Mouse (Mus musculus): ENCODE results near the gene Cap2. TPM values are rescaled to one million over a fixed set of nuclear protein-coding genes. Genes with fewer than 3 reads are reported as not detected.

The Cap2 gene
- polyA plus RNA-seq, 1 experiment from 2014 or later = 159 TPM

DNA sequence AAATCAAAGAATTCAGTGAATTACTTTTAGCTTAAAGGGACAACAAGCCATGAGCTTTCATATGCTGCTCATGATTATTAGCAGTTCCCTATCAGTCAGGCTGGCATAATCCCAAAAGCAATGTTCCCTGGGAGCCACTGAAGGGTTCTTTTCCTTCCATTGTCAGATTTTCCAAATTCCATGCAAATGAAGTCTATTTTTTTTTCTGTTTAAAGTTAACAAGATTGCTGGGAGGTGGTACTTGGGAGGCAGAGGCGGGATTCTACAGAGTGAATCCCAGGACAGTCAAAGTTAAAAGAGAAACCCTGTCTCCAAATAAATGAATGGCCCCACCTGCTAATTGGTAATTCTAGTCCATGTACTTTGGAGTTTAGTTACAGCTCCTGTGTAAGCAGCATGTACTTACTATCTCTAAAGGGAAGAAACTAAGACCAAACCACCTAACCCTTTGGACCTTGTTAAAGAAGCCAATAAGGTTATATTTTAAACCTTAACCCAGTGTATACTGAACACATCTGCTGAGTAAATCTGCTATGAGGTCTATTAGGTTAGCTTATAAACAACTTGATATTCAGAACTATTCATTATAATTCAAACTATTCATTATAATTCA lies 193.8 kb downstream of the Cap2 start:
- Histone ChIP-seq H3K36me3 (ENCODE audit: control insufficient read depth, insufficient read depth, low read length) (peaks cover 69% of the 10 kb centered on the region), H3K27me3 (ENCODE audit: control insufficient read depth, insufficient read depth, low read length) (no peaks in the 10 kb centered on the region), H3K9me3 (ENCODE audit: control insufficient read depth, low read length) (no peaks in the 10 kb centered on the region), H3K4me1 (ENCODE audit: control insufficient read depth in 2 of 2, insufficient read depth in 2 of 2, low read length in 2 of 2) (no peaks in the 10 kb centered on the region), H3K27ac (replicated peaks in 1 of 2; ENCODE audit: control insufficient read depth in 1 of 2, insufficient read depth in 1 of 2, low read depth in 2 of 2, low read length in 2 of 2) (0 out of 4 replicates have a peak overlapping the region, but pooled peaks of 1 of the 2 experiments have one; percentile 14), H3K4me3 (ENCODE audit: control insufficient read depth in 1 of 2, insufficient read depth in 1 of 2, low read depth in 1 of 2, low read length in 2 of 2) (no peak overlapping the region), H3K4me2 (ENCODE audit: low read length) (no peak overlapping the region), H3K9ac (ENCODE audit: low read length) (no peak overlapping the region)
- ATAC-seq (ENCODE audit: insufficient number of reproducible peaks, insufficient read depth, low FRiP score, low read depth) = no peak
- WGBS = 70% methylated on average over 1 of the region's 1 CpGs

DNA sequence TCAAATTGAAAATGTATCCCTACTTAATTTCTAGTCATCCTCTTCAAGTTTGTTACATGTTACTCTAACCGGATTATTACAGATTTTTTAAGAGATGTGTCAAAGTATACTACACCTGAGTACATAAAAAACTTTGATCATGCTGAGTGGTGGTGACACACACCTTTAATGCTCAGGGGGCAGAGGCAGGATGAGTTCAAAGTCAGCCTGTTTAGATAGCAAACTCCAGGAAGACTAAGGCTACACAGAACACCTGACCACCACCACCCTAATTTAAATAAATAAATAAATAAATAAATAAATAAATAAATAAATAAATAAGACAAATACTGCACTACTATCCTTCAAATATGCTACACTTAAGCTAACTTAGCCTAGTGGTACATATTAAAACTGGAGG lies 194.3 kb downstream of the Cap2 start:
- Histone ChIP-seq H3K27ac (replicated peaks in 1 of 2; ENCODE audit: control insufficient read depth in 1 of 2, insufficient read depth in 1 of 2, low read depth in 2 of 2, low read length in 2 of 2) (no peak overlapping the region), H3K36me3 (ENCODE audit: control insufficient read depth, insufficient read depth, low read length) (peaks cover 67% of the 10 kb centered on the region), H3K4me3 (ENCODE audit: control insufficient read depth in 1 of 2, insufficient read depth in 1 of 2, low read depth in 1 of 2, low read length in 2 of 2) (no peak overlapping the region), H3K4me2 (ENCODE audit: low read length) (no peak overlapping the region), H3K4me1 (ENCODE audit: control insufficient read depth in 2 of 2, insufficient read depth in 2 of 2, low read length in 2 of 2) (no peaks in the 10 kb centered on the region), H3K27me3 (ENCODE audit: control insufficient read depth, insufficient read depth, low read length) (no peaks in the 10 kb centered on the region), H3K9me3 (ENCODE audit: control insufficient read depth, low read length) (no peaks in the 10 kb centered on the region), H3K9ac (ENCODE audit: low read length) (no peak overlapping the region)
- no peak for ATAC-seq (ENCODE audit: insufficient number of reproducible peaks, insufficient read depth, low FRiP score, low read depth)
- 91% methylated on average over 1 of the region's 1 CpGs for WGBS

DNA sequence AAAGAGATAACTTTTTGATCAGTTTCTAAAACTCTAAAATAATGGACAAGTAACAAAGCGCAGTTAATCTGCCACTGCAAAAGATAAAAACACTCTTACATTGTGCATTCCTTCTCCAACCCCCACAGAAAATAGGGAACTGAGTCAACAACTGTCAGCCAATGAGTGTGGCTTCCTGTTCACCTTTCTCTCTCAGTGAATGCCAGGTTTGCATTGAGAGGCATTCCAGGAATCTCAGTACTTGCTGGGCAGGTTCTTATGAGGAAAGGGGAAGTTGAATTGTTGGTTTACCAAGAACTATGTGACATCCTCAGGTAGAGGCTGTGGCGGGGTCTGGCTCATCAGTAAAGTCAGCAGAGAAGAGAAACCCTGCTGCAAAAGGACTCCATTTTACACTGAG lies 195.1 kb downstream of the Cap2 start:
- Histone ChIP-seq H3K4me1 (ENCODE audit: control insufficient read depth in 2 of 2, insufficient read depth in 2 of 2, low read length in 2 of 2) (no peaks in the 10 kb centered on the region), H3K9ac (ENCODE audit: low read length) (no peak overlapping the region), H3K4me3 (ENCODE audit: control insufficient read depth in 1 of 2, insufficient read depth in 1 of 2, low read depth in 1 of 2, low read length in 2 of 2) (no peak overlapping the region), H3K36me3 (ENCODE audit: control insufficient read depth, insufficient read depth, low read length) (peaks cover 71% of the 10 kb centered on the region), H3K27ac (replicated peaks in 1 of 2; ENCODE audit: control insufficient read depth in 1 of 2, insufficient read depth in 1 of 2, low read depth in 2 of 2, low read length in 2 of 2) (no peak overlapping the region), H3K9me3 (ENCODE audit: control insufficient read depth, low read length) (no peaks in the 10 kb centered on the region), H3K4me2 (ENCODE audit: low read length) (no peak overlapping the region), H3K27me3 (ENCODE audit: control insufficient read depth, insufficient read depth, low read length) (no peaks in the 10 kb centered on the region)
- no peak for ATAC-seq (ENCODE audit: insufficient number of reproducible peaks, insufficient read depth, low FRiP score, low read depth)
- 93% methylated on average over 2 of the region's 2 CpGs for WGBS

DNA sequence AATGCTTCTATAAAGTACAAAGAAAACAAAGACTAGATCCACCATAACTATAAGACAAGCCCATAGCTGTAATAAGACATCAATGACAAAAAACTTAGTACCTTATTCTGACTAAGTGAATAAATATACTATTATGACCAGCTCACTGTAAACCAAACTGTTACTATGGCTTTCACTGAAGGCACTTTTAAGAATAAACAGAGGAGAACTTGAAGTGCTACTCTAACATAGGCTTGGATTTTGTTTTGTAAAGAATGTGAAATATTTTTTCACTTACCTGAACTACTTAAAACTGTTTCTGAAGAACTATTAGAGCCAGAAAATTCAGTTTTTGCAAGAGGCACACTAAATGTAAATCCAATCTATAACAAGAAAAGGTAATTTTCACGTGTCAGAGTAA lies 197.7 kb downstream of the Cap2 start:
- no peak overlapping the region for H3K4me3 ChIP-seq (ENCODE audit: control insufficient read depth in 1 of 2, insufficient read depth in 1 of 2, low read depth in 1 of 2, low read length in 2 of 2)
- ATAC-seq (ENCODE audit: insufficient number of reproducible peaks, insufficient read depth, low FRiP score, low read depth) = no peak
- no peak overlapping the region for H3K4me2 ChIP-seq (ENCODE audit: low read length)
- H3K27me3 ChIP-seq (ENCODE audit: control insufficient read depth, insufficient read depth, low read length) = no peaks in the 10 kb centered on the region
- H3K27ac ChIP-seq (replicated peaks in 1 of 2; ENCODE audit: control insufficient read depth in 1 of 2, insufficient read depth in 1 of 2, low read depth in 2 of 2, low read length in 2 of 2) = no peak overlapping the region
- H3K9ac ChIP-seq (ENCODE audit: low read length) = no peak overlapping the region
- peaks cover 74% of the 10 kb centered on the region for H3K36me3 ChIP-seq (ENCODE audit: control insufficient read depth, insufficient read depth, low read length)
- no peaks in the 10 kb centered on the region for H3K4me1 ChIP-seq (ENCODE audit: control insufficient read depth in 2 of 2, insufficient read depth in 2 of 2, low read length in 2 of 2)
- WGBS = 84% methylated on average over 1 of the region's 1 CpGs
- H3K9me3 ChIP-seq (ENCODE audit: control insufficient read depth, low read length) = no peaks in the 10 kb centered on the region

Other genes starting within 250 kb of the Cap2 start
- gene Stmnd1, start 228.1 kb upstream of the Cap2 start, polyA plus RNA-seq (2014; fragmentation: Nextera tagmentation; extraction: Ambion mirVana) = 0.30 TPM in 1 of 2 replicates, not detected in the other
- 138 and 141 TPM in 2 replicates for gene Rbm24, start 83.4 kb upstream of the Cap2 start, polyA plus RNA-seq (2014; fragmentation: Nextera tagmentation; extraction: Ambion mirVana)
- gene Fam8a1, start 167.7 kb downstream of the Cap2 start, polyA plus RNA-seq (2014; fragmentation: Nextera tagmentation; extraction: Ambion mirVana) = 11.6 and 12.4 TPM in 2 replicates
- gene Nup153, start 226.1 kb downstream of the Cap2 start, polyA plus RNA-seq (2014; fragmentation: Nextera tagmentation; extraction: Ambion mirVana) = 16.4 and 18.8 TPM in 2 replicates

All from heart, embryonic 14.5 days (tissue).